Mouse (Mus musculus) embryonic facial prominence, embryonic 10.5 days (tissue): ENCODE data around the gene Gprc5a. TPM values are rescaled to one million over a fixed set of nuclear protein-coding genes. Genes with fewer than 3 reads are reported as not detected.

ENCODE experiments used
- DNase-seq: peaks from one replicate; pipeline ENCODE4 v3.0.0-alpha.2; 2017; ENCODE audit warnings: low spot score
- H3K27ac ChIP-seq: fragments of 300-500 bp; sonication (generic); replicated peaks from 2 replicates; pipeline ENCODE4 v1.5.1; 2016; ENCODE audit warnings: mild to moderate bottlenecking
- H3K27me3 ChIP-seq: fragments of 300-500 bp; sonication (generic); replicated peaks from 2 replicates; pipeline ENCODE4 v1.6.1; 2016; ENCODE audit warnings: low read depth, mild to moderate bottlenecking; ENCODE audit not compliant: poor library complexity, severe bottlenecking
- H3K36me3 ChIP-seq: fragments of 300-500 bp; sonication (generic); replicated peaks from 2 replicates; pipeline ENCODE4 v1.6.1; 2016; ENCODE audit warnings: mild to moderate bottlenecking, moderate library complexity
- H3K4me1 ChIP-seq: fragments of 300-500 bp; sonication (generic); 2 replicates; pipeline ENCODE4 v1.6.1; 2016
- H3K4me3 ChIP-seq: fragments of 300-500 bp; sonication (generic); 2 replicates; pipeline ENCODE4 v1.5.1; 2016; ENCODE audit warnings: mild to moderate bottlenecking, moderate library complexity
- H3K9me3 ChIP-seq: fragments of 300-500 bp; sonication (generic); 2 replicates; pipeline ENCODE4 v1.6.1; 2016; ENCODE audit warnings: mild to moderate bottlenecking
- WGBS: fragments of 180-500 bp; shearing (Covaris S2); methylation state at CpG from one replicate; pipeline ENCODE4 v1.1.7; 2016; 5-methylcytosine and 5-hydroxymethylcytosine counted together
- polyA plus RNA-seq: library from polyadenylated mRNA; unstranded; fragments of >200 nt; fragmentation: Nextera tagmentation; extraction: Ambion mirVana; gene quantifications from 2 replicates; pipeline ENCODE4 v1.2.1, GENCODE M21; 2016

Gprc5a gene
- polyA plus RNA-seq, 1 experiment from 2014 or later = 2.8 TPM

DNA sequence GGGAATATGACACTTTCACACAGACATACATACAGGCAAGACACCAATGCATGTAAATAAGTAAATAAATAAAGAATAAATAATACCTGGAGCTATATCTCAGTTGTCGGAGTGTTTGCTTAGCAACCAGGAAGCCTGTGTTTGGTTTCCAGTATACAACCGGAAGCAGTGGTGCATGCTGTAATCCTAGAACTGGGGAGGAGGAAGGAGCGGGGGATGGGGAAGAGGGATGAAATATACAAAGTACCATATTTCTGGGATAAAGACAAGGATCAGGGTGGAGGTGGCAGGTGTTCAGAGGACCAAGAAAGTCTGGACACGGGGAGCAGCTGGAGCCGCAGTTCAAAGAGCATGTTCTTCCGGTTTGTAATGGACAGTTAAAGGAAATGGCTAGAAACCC, 16.9 kb upstream of the Gprc5a start:
- Histone ChIP-seq H3K27ac (no peak overlapping the region), H3K27me3 (peaks cover 19% of the 10 kb centered on the region; the same call in 1 of the 2 replicates), H3K4me1 (peaks cover 8% of the 10 kb centered on the region), H3K4me3 (no peak overlapping the region), H3K36me3 (no peaks in the 10 kb centered on the region), H3K9me3 (no peaks in the 10 kb centered on the region)
- no peak for DNase-seq
- 82% methylated on average over 6 of the region's 6 CpGs for WGBS

DNA sequence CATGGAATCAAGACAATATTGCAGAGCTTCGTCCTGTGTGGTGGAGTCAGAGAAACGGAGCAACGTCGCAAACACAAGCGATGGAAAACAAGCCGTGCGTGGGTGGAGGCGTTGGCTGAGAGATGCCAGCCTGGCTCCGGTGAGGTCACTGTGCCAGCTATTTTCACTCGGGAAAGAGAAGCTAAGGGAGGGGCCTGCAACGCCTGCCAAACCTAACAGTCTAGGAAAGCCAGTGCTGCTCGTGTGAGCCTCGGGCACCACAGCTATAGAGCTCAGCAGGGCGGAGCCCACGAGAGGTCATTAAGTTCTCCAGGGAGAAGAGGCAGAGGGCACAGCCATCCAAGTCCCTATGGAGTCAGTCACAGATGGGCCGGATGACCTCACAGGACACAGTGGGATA, 16.5 kb upstream of the Gprc5a start:
- WGBS = 88% methylated on average over 16 of the region's 16 CpGs
- Histone ChIP-seq H3K4me1 (peaks cover 8% of the 10 kb centered on the region), H3K4me3 (no peak overlapping the region), H3K36me3 (no peaks in the 10 kb centered on the region), H3K27me3 (peaks cover 19% of the 10 kb centered on the region; the same call in 1 of the 2 replicates), H3K27ac (no peak overlapping the region), H3K9me3 (no peaks in the 10 kb centered on the region)
- DNase-seq = no peak

DNA sequence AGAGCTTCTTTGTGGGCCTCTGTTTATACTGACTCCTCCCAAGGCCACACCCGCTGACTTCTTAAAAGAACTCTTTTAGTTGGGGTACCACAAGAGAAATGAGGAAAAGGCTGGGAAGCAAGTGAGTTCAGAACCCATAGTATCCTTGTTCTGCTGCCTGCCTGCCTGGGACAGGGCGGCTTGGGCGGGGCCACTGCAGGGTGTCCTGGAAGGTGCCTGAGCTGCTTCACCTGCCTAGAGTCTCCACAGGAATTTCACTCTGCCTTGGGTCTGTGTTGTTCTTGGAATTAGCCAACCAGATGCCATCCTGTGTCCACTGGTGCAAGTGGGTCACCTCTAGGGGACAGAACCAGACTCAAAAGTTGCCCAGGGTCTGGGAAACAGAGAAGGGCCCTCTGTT, 11.7 kb upstream of the Gprc5a start:
- no peak for DNase-seq
- Histone ChIP-seq H3K27me3 (0 out of 2 replicates have a peak, but pooled peaks cover 4% of the 10 kb centered on the region), H3K9me3 (no peaks in the 10 kb centered on the region), H3K27ac (no peak overlapping the region), H3K4me1 (peaks cover 4% of the 10 kb centered on the region), H3K4me3 (no peak overlapping the region), H3K36me3 (no peaks in the 10 kb centered on the region)
- 61% methylated on average over 3 of the region's 3 CpGs for WGBS

DNA sequence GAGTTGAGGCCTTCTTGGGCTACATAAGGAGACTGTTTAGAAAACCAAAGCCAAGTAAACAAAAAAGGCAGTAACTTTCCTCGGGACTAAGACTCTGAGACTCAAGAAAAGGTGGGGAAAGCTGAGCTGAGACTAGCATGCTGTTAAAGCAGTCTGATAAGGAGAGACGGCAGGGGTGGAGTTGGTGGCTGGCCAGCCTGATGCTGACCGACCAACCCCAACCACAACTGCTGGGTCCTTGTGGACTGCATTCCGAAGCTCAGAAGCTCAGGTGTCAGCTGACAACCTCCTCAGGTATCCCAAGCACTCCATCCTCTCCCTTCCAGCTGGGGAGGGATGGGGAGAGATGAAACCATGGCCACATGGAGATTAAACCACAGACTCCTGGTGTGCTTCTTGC, 9.6 kb upstream of the Gprc5a start:
- Histone ChIP-seq H3K27ac (no peak overlapping the region), H3K4me3 (no peak overlapping the region), H3K36me3 (no peaks in the 10 kb centered on the region), H3K9me3 (no peaks in the 10 kb centered on the region), H3K27me3 (0 out of 2 replicates have a peak, but pooled peaks cover 4% of the 10 kb centered on the region), H3K4me1 (no peaks in the 10 kb centered on the region)
- no peak for DNase-seq
- 57% methylated on average over 4 of the region's 4 CpGs for WGBS

DNA sequence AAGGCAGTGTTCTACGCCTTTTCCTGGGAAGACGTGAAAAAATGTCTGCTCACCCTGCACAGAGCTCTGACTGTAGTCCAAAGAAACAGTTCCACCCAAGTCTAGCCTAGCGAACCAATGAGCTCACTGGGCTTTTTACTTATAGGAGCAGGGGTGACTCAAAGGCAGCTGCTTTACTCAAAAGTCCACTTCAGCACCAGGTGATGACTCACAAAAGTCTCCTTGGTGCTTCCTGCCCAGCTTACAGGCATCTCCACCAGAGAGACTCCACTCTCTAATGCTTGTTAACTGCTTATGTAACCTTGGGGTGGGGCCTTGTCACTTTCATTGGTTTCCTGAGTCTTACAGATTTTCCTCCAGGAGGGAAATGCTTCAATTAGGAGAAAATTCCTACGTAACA, 4.7 kb upstream of the Gprc5a start:
- Histone ChIP-seq H3K36me3 (no peaks in the 10 kb centered on the region), H3K4me1 (peaks cover 10% of the 10 kb centered on the region), H3K27me3 (peaks cover 29% of the 10 kb centered on the region), H3K4me3 (no peak overlapping the region), H3K9me3 (no peaks in the 10 kb centered on the region), H3K27ac (no peak overlapping the region)
- no peak for DNase-seq
- WGBS = 96% methylated on average over 4 of the region's 4 CpGs

- 55% methylated on average over 12 of the region's 12 CpGs for WGBS
- Histone ChIP-seq H3K36me3 (no peaks in the 10 kb centered on the region), H3K27me3 (peaks cover 48% of the 10 kb centered on the region), H3K4me1 (peaks cover 32% of the 10 kb centered on the region), H3K9me3 (no peaks in the 10 kb centered on the region), H3K4me3 (no peak overlapping the region), H3K27ac (no peak overlapping the region)
- DNase-seq = no peak
Measured at GRCm38 (mm10) chr6:135064621-135065020, 830 bp upstream of the Gprc5a start.

DNA sequence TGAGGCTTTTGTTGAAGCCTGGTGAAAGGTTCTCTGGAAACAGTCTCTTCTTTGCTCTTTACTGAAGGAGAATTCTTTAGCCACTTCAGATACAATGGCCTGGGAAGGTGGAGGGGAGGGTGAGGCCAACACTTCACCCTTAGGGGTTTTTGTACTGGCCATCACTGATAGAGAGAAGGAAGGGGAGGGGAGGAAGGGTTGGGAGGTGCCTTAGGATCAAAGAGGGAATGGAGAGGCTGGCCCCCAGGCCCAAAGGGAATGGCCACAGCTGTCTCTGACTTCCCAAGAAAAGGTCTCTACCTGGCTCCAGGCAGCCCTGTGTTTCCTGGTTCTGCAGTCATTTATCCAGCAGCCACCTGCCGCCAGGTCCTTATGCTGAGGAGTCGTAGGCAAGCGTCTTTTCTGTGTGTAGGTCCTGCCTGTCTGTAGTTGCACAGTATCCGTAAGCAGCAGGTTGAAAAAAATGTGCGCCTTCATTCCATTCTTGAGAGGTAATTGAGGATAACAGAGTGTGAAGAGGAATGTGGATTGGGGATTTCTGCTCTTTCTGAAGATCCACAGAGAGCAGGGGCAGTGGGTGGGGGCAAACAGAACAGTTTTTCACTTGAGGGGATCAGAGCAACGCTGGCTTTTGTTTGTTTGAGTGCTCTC, 1.5 kb downstream of the Gprc5a start:
- DNase-seq = peak; percentile 16
- Histone ChIP-seq H3K27ac (no peak overlapping the region), H3K9me3 (no peaks in the 10 kb centered on the region), H3K4me1 (peaks cover 36% of the 10 kb centered on the region), H3K4me3 (no peak overlapping the region), H3K36me3 (no peaks in the 10 kb centered on the region), H3K27me3 (peaks cover 48% of the 10 kb centered on the region)
- 25% methylated on average over 6 of the region's 6 CpGs for WGBS

- Histone ChIP-seq H3K4me3 (no peak overlapping the region), H3K27ac (no peak overlapping the region), H3K36me3 (no peaks in the 10 kb centered on the region), H3K9me3 (no peaks in the 10 kb centered on the region), H3K27me3 (peaks cover 48% of the 10 kb centered on the region), H3K4me1 (peaks cover 37% of the 10 kb centered on the region)
- no peak for DNase-seq
- WGBS = 80% methylated on average over 5 of the region's 5 CpGs
Measured at GRCm38 (mm10) chr6:135068221-135068620, 2.8 kb downstream of the Gprc5a start.

GRCm38 (mm10) chr6:135069856-135070255, 4.4 kb downstream of the Gprc5a start:
- H3K27me3 ChIP-seq = peaks cover 31% of the 10 kb centered on the region
- DNase-seq = no peak
- no peaks in the 10 kb centered on the region for H3K9me3 ChIP-seq
- no peaks in the 10 kb centered on the region for H3K36me3 ChIP-seq
- H3K27ac ChIP-seq = no peak overlapping the region
- H3K4me3 ChIP-seq = no peak overlapping the region
- H3K4me1 ChIP-seq = peaks cover 35% of the 10 kb centered on the region
- 74% methylated on average over 6 of the region's 6 CpGs for WGBS

- DNase-seq = no peak
- H3K4me3 ChIP-seq = no peak overlapping the region
- 84% methylated on average over 2 of the region's 2 CpGs for WGBS
- H3K4me1 ChIP-seq = peaks cover 30% of the 10 kb centered on the region
- H3K9me3 ChIP-seq = no peaks in the 10 kb centered on the region
- peaks cover 26% of the 10 kb centered on the region for H3K27me3 ChIP-seq
- no peaks in the 10 kb centered on the region for H3K36me3 ChIP-seq
- H3K27ac ChIP-seq = no peak overlapping the region
Measured at GRCm38 (mm10) chr6:135070347-135070746, 4.9 kb downstream of the Gprc5a start.

DNA sequence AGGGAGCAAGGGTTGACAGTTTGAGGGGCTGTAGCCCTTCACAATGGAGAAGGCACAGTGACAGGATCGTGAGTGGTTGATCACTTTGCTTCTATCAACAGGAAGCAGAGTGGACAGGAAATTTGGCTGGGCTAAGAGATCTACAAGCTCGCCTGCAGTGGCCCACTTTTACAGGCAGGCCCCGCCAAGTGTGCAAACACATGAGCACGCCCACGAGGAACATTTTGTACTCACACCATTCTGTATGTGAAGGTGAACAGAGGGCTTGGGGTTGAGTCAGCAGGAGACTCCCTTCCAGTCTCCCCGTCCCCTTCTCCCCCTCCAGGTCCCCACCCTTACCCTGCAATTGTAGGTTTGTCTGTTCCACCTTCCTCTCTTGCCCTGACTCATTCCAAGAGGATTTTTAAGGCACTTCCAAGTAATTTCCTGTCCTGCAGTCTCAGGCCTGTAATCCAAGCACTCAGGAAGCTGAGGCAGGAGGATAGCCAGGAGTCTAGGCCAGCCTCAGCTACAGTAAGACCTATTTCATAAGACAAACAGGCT, 9.0 kb downstream of the Gprc5a start:
- no peak overlapping the region for H3K4me3 ChIP-seq
- WGBS = 82% methylated on average over 6 of the region's 6 CpGs
- 0 out of 2 replicates have a peak, but pooled peaks cover 3% of the 10 kb centered on the region for H3K9me3 ChIP-seq
- no peaks in the 10 kb centered on the region for H3K36me3 ChIP-seq
- H3K27me3 ChIP-seq = no peaks in the 10 kb centered on the region
- peaks cover 11% of the 10 kb centered on the region; the same call in 1 of the 2 replicates for H3K4me1 ChIP-seq
- no peak overlapping the region for H3K27ac ChIP-seq
- DNase-seq = no peak

DNA sequence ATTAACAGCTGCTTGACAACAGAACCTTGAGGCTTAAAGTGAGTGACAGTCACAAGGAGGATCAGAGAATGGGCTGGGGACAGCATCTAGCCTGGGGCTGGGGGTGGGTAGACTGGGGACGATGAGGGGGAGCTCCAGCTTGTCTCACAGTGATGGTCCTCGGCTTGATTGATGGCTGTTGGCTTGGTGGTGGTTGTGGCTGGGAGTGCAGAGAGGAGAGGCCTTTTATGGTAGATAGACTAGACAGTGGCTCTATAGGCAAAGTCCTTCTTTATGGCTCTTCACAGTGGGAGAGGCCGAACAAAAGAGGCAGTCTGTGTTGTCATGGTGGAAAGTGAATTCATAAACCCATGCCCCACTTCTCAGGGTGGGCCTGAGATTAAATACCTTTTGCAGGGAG, 10.8 kb downstream of the Gprc5a start:
- WGBS = 43% methylated on average over 3 of the region's 3 CpGs
- Histone ChIP-seq H3K27me3 (no peaks in the 10 kb centered on the region), H3K27ac (no peak overlapping the region), H3K4me1 (peaks cover 11% of the 10 kb centered on the region; the same call in 1 of the 2 replicates), H3K4me3 (no peak overlapping the region), H3K9me3 (0 out of 2 replicates have a peak, but pooled peaks cover 3% of the 10 kb centered on the region), H3K36me3 (no peaks in the 10 kb centered on the region)
- DNase-seq = no peak

- Histone ChIP-seq H3K4me1 (peaks cover 6% of the 10 kb centered on the region; the same call in 1 of the 2 replicates), H3K27me3 (no peaks in the 10 kb centered on the region), H3K9me3 (0 out of 2 replicates have a peak, but pooled peaks cover 3% of the 10 kb centered on the region), H3K4me3 (no peak overlapping the region), H3K27ac (no peak overlapping the region), H3K36me3 (no peaks in the 10 kb centered on the region)
- DNase-seq = no peak
- 44% methylated on average over 12 of the region's 12 CpGs for WGBS
Measured at GRCm38 (mm10) chr6:135078420-135078819, 13.0 kb downstream of the Gprc5a start.
